Mouse (Mus musculus) spleen, adult 2 months (tissue): ENCODE results near the gene Psmc6. TPM values are rescaled to one million over a fixed set of nuclear protein-coding genes. Genes with fewer than 3 reads are reported as not detected.

ENCODE experiments used
- DNase-seq, 2 experiments: peaks; one replicate each; pipeline versions ENCODE4 v3.0.0 to v3.0.0-alpha.2; 2012 to 2021; ENCODE audit warnings: low spot score in 2 of 2, low read depth in 1 of 2
- H3K27ac ChIP-seq: fragments of 200-500 bp; 2 replicates; pipeline ENCODE4 v1.5.1; 2012; ENCODE audit warnings: low read length, inconsistent platforms; ENCODE audit not compliant: insufficient read depth
- H3K27me3 ChIP-seq: fragments of 200-500 bp; 2 replicates; pipeline ENCODE4 v1.6.1; 2012; ENCODE audit warnings: mild to moderate bottlenecking, moderate library complexity, low read length, inconsistent platforms; ENCODE audit not compliant: control insufficient read depth, insufficient read depth
- H3K36me3 ChIP-seq: fragments of 200-500 bp; 2 replicates; pipeline ENCODE4 v1.6.1; 2012; ENCODE audit warnings: mild to moderate bottlenecking, low read length, inconsistent platforms; ENCODE audit not compliant: control insufficient read depth, insufficient read depth
- H3K4me1 ChIP-seq: fragments of 200-500 bp; 2 replicates; pipeline ENCODE4 v1.6.1; 2011; ENCODE audit warnings: inconsistent platforms; ENCODE audit not compliant: control insufficient read depth, insufficient read depth, insufficient read length
- H3K4me3 ChIP-seq: fragments of 200-500 bp; 2 replicates; pipeline ENCODE4 v1.5.1; 2011; ENCODE audit warnings: mild to moderate bottlenecking, inconsistent platforms; ENCODE audit not compliant: insufficient read depth, insufficient read length; ENCODE audit errors: extremely low read depth
- CTCF ChIP-seq: fragments of 200-500 bp; IDR thresholded peaks from 2 replicates; pipeline ENCODE4 v1.5.1; 2011; ENCODE audit warnings: mild to moderate bottlenecking, inconsistent platforms; ENCODE audit not compliant: insufficient read depth, insufficient read length, insufficient replicate concordance; ENCODE audit errors: extremely low read depth
- POLR2A ChIP-seq: fragments of 200-500 bp; IDR thresholded peaks from 2 replicates; pipeline ENCODE4 v1.6.1; 2011; ENCODE audit warnings: low read depth, low read length, inconsistent platforms
- WGBS: fragments of 180-500 bp; shearing (Covaris S2); methylation state at CpG from one replicate; pipeline ENCODE4 v1.1.7; 2018; 5-methylcytosine and 5-hydroxymethylcytosine counted together
- polyA plus RNA-seq: library from polyadenylated mRNA; depleted of rRNA; stranded (reverse); fragments of >200 nt; gene quantifications from 2 replicates; pipeline ENCODE4 v1.2.3, GENCODE M21; 2012

Gene Psmc6
- polyA plus RNA-seq, 1 experiment = 10.3 TPM

DNA sequence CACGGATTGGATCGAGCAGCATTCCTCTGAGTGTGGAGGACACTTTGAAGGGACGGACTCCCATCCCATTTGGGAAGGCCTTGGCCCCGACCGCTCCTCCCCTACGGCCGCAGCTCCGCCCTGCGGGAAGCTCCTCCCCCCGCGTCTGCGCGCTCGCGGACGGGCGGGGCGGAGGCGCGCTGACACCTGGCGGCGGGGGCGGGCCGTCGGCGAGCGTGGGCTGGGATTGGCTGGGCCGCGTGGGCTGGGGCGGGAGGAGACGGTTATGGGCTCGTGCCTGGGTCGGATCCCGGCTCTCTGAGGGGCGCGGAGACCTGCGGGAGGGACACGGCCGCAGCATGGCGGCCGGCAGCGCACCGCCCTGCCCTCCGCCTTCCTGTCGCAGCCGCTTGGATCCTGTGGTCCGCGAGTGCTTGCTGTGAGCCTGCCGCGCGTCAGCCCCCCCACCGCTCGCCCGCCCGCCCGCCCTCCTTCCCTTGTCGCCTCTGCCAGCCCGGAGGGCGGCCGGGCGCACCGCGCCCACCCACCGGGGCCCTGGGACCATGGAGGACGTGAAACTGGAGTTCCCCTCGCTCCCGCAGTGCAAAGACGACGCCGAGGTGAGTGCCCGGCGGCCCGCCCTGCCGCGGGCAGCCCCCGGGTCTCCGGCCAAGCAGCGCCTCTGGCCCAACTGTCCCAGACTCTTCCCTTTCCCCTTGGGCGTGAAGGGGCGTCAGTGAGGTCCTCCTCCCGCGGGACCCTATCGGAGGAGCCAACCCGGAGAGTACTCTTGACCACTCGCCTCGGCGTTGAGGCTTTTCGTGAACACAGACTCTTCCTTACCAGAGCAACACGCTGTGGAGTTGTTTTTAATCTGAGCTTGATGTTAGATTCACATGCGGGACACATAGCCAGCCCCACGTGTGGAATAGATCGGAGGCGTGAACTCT, 21.6 kb downstream of the Psmc6 start, which contains the start of gene Styx:
Gene Styx, plus strand, starts transcription at position 163 of the 929 bp plus-strand sequence.
- H3K36me3 ChIP-seq = peaks cover 7% of the 10 kb centered on the region
- DNase-seq = peak; percentile 75 to 94
- no peaks in the 10 kb centered on the region for H3K27me3 ChIP-seq
- TF ChIP-seq CTCF (no peak), POLR2A (peak; percentile 27)
- no peaks in the 10 kb centered on the region for H3K4me1 ChIP-seq
- peak within 1 kb of the TSS; percentile 32; the same call in 1 of the 2 replicates for H3K27ac ChIP-seq
- H3K4me3 ChIP-seq = peak within 1 kb of the TSS; percentile 97
- WGBS = under 1% methylated on average over 75 of the region's 93 CpGs

DNA sequence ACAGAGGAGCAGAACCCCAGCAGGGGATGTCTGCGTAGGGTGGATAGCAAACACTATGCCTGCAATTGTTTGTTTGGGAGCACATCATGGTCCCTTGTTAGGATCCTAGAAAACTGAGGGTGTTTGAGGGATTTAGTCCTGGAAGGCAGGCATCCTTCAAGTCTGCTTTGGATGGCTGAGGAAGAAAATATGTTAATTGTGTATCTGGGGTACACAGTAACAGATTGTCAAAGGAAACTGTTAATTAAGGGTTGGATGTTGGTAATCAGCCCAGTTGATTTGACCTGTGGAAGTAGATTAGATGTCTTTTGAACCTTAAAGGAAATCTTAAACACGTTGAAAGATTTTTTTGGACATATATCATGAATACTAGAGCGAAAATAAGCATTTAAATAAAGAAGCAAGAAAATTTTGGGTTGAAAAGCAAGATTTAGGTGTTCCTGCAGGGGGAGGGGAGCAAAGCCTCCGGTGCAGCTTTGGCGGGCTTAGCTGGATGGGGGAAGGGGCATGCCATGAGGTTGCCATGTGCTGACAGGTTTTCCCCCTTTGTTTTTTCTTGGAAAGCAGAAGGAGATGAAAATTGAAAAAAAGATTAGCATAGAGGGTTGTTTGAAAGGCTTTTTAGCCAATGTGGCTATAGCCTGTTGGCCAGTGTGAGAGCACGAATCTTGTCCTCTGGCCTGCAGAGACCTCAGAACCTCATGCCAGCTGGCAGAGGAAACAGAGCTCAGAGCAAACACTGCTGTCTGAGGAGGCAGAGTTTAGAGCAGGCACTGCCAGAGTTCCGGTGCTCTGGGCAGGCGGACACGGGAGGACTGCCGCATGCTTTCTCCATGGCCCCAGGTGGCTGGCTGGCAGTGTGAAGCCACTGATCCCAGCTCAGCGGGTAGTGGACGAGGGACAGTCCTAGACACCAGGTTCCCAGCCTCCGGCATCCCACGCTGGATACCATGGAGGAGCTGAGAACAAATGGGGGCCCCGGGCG, 34.9 kb downstream of the Psmc6 start:
- 92% methylated on average over 16 of the region's 16 CpGs for WGBS
- Histone ChIP-seq H3K36me3 (peaks cover 6% of the 10 kb centered on the region), H3K27me3 (no peaks in the 10 kb centered on the region), H3K4me3 (no peak overlapping the region), H3K4me1 (no peaks in the 10 kb centered on the region), H3K27ac (no peak overlapping the region)
- DNase-seq = no peak
- TF ChIP-seq POLR2A (no peak), CTCF (no peak)

DNA sequence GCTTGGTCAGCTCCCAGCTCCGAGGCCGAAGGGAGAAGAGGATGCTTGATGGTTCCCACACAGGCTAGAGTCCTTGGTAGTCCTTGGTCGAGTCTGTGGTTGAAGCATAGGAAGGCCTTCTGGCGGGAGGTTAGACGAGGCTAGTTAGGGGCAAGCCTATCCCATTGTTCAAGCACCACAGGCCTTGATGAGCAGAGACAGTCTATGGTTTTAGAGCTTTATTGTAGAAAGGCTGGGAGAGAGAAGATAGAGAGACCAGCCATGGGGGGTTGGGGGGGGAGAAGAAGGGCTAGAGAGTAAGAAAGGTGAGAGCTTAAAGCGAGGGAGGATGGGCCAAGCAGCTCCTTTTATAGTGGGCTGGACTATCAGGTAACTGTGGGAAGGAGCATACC, 35.6 kb downstream of the Psmc6 start:
- TF ChIP-seq CTCF (no peak), POLR2A (no peak)
- Histone ChIP-seq H3K4me3 (no peak overlapping the region), H3K27me3 (no peaks in the 10 kb centered on the region), H3K27ac (no peak overlapping the region), H3K36me3 (peaks cover 11% of the 10 kb centered on the region), H3K4me1 (no peaks in the 10 kb centered on the region)
- no peak for DNase-seq
- 95% methylated on average over 6 of the region's 6 CpGs for WGBS

DNA sequence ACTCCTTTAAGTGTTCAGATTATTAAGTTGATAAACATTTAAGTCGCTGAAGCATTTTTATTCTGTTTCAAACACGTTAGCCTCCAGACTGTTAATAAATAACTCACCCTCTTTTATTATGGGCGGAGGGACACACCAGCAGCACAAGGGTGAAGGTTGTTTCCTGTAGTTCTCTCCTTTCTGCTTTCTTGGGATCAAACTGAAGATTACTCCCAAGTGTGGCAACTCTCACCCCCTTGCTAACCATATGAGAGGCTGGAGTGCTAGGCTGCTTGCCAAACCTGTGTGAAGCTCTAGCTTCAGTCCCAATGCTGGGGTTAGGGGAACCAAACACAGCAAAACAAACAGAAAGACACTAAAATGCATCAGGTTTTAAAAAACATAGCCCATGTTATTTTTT, 49.2 kb downstream of the Psmc6 start:
- WGBS = 90% methylated on average over 3 of the region's 3 CpGs
- DNase-seq = no peak
- Histone ChIP-seq H3K27me3 (no peaks in the 10 kb centered on the region), H3K27ac (no peak overlapping the region), H3K4me3 (no peak overlapping the region), H3K4me1 (no peaks in the 10 kb centered on the region), H3K36me3 (peaks cover 11% of the 10 kb centered on the region)
- TF ChIP-seq CTCF (no peak), POLR2A (no peak)

DNA sequence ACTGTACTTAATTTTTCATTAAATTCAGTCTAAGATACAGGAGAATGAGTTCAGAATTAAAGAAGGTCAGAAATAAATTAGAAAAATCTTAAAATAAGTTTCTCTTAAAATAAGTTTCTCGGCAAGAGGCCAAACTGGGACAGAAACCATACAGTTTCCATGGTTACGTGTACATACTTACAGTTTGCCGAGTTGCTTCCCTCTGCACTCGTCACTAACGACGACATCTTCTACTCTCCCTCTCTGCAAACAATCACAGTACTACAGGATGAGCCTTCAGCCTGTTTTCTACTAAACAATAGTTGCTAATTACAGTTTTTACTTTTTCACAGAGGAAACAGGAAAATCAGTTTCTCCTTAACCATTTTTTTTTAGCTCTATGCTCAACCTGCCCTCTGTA, 51.2 kb downstream of the Psmc6 start:
- no peak overlapping the region for H3K4me3 ChIP-seq
- H3K4me1 ChIP-seq = no peaks in the 10 kb centered on the region
- no peak overlapping the region for H3K27ac ChIP-seq
- no peak for DNase-seq
- H3K36me3 ChIP-seq = peaks cover 11% of the 10 kb centered on the region
- 87% methylated on average over 6 of the region's 6 CpGs for WGBS
- TF ChIP-seq CTCF (no peak), POLR2A (no peak)
- H3K27me3 ChIP-seq = no peaks in the 10 kb centered on the region

DNA sequence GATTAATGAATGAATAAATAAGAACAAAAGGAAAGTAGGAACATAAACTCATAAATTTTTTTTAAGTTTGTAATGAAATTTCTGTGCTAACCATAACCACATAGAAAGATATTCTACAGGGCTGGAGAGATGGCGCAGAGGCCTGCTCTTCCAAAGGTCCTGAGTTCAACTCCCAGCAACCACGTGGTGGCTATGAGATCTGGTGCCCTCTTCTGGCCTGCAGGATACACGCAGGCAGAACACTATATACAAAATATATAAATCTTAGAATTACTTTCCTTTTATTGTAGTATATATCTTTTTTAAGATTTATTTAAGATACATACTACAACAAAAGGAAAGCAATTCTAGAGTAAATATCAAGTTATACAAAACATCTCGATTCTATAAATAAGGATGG, 53.3 kb downstream of the Psmc6 start:
- H3K4me1 ChIP-seq = no peaks in the 10 kb centered on the region
- no peak for TF ChIP-seq CTCF
- TF ChIP-seq POLR2A = no peak
- no peaks in the 10 kb centered on the region for H3K27me3 ChIP-seq
- H3K36me3 ChIP-seq = peaks cover 11% of the 10 kb centered on the region
- no peak overlapping the region for H3K27ac ChIP-seq
- no peak for DNase-seq
- 79% methylated on average over 4 of the region's 4 CpGs for WGBS
- no peak overlapping the region for H3K4me3 ChIP-seq
